Mouse (Mus musculus) limb, embryonic 13.5 days (tissue): ENCODE results near the gene Prickle3. TPM values are rescaled to one million over a fixed set of nuclear protein-coding genes. Genes with fewer than 3 reads are reported as not detected.
"Not testable (repeated sequence)": the region's sequence is repeated elsewhere in the genome, so short reads cannot be mapped to it uniquely, and the experiment has no call there.

Experiments
- ATAC-seq: fragments of 200-750 bp; cut with Nextera tagmentation; 2 replicates; pipeline ENCODE4 v1.8.0; 2017; ENCODE audit warnings: low read depth, moderate number of reproducible peaks, moderate TSS enrichment; ENCODE audit not compliant: low FRiP score
- H3K27ac ChIP-seq: fragments of 300-500 bp; sonication (generic); 2 replicates; pipeline ENCODE4 v1.5.1; 2015; ENCODE audit warnings: inconsistent platforms, mild to moderate bottlenecking, moderate library complexity
- H3K27me3 ChIP-seq: fragments of 300-500 bp; sonication (generic); 2 replicates; pipeline ENCODE4 v1.6.1; 2015; ENCODE audit warnings: mild to moderate bottlenecking, inconsistent platforms
- H3K36me3 ChIP-seq: fragments of 300-500 bp; sonication (generic); 2 replicates; pipeline ENCODE4 v1.6.1; 2015; ENCODE audit warnings: inconsistent platforms, mild to moderate bottlenecking, moderate library complexity
- H3K4me1 ChIP-seq: fragments of 300-500 bp; sonication (generic); 2 replicates; pipeline ENCODE4 v1.6.1; 2015; ENCODE audit warnings: inconsistent platforms
- H3K4me2 ChIP-seq: fragments of 300-500 bp; sonication (generic); replicated peaks from 2 replicates; pipeline ENCODE4 v1.6.1; 2015; ENCODE audit warnings: inconsistent platforms, mild to moderate bottlenecking, moderate library complexity
- H3K4me3 ChIP-seq: fragments of 300-500 bp; sonication (generic); 2 replicates; pipeline ENCODE4 v1.5.1; 2015; ENCODE audit warnings: moderate library complexity, mild to moderate bottlenecking, inconsistent platforms
- H3K9ac ChIP-seq: fragments of 300-500 bp; sonication (generic); 2 replicates; pipeline ENCODE4 v1.6.1; 2015; ENCODE audit warnings: mild to moderate bottlenecking, inconsistent platforms
- H3K9me3 ChIP-seq: fragments of 300-500 bp; sonication (generic); 2 replicates; pipeline ENCODE4 v1.6.1; 2016; ENCODE audit warnings: inconsistent platforms
- WGBS: fragments of 180-500 bp; shearing (Covaris S2); methylation state at CpG from one replicate; pipeline ENCODE4 v1.1.7; 2015; 5-methylcytosine and 5-hydroxymethylcytosine counted together
- polyA plus RNA-seq: library from polyadenylated mRNA; unstranded; fragments of >200 nt; fragmentation: Nextera tagmentation; extraction: Ambion mirVana; gene quantifications from 2 replicates; pipeline ENCODE4 v1.2.1, GENCODE M21; 2015

Gene Prickle3
- polyA plus RNA-seq, 1 experiment from 2014 or later, result 10.0 TPM

- H3K27ac ChIP-seq, H3K9me3 ChIP-seq, H3K36me3 ChIP-seq, H3K4me1 ChIP-seq, H3K27me3 ChIP-seq: not testable (repeated sequence)
- 22% methylated on average over 43 of the region's 60 CpGs for WGBS
- H3K4me3 ChIP-seq, result peak within 1 kb of the TSS; percentile 37
- ATAC-seq, result peak; percentile 96
- H3K9ac ChIP-seq, result peak within 1 kb of the TSS; percentile 51
- H3K4me2 ChIP-seq, result peak within 1 kb of the TSS; percentile 58
These were observed 57.3 kb downstream of the Prickle3 start, which contains the start of gene Wdr45 for GRCm38 (mm10) chrX:7714135-7714899. Gene Wdr45, plus strand, starts transcription at chrX:7714333.

- WGBS, result 42% methylated on average over 1 of the region's 1 CpGs
- not testable (repeated sequence) for ATAC-seq, H3K9ac ChIP-seq, H3K9me3 ChIP-seq, H3K27me3 ChIP-seq, H3K4me1 ChIP-seq, H3K36me3 ChIP-seq, H3K27ac ChIP-seq, H3K4me3 ChIP-seq, H3K4me2 ChIP-seq
These were observed 59.0 kb downstream of the Prickle3 start for GRCm38 (mm10) chrX:7716058-7716457.

Other genes starting within 250 kb of the Prickle3 start
- 0.08 and 0.09 TPM in 2 replicates for gene Foxp3, start 83.6 kb upstream of the Prickle3 start, polyA plus RNA-seq
- 1.6 and 2.3 TPM in 2 replicates for gene Ppp1r3f, start 83.0 kb upstream of the Prickle3 start, polyA plus RNA-seq
- 27.9 and 29.6 TPM in 2 replicates for gene Ccdc22, start 51.7 kb upstream of the Prickle3 start, polyA plus RNA-seq
- gene Cacna1f, start 50.2 kb upstream of the Prickle3 start, polyA plus RNA-seq, result 0.04 TPM in 1 of 2 replicates, not detected in the other
- 0.93 and 1.4 TPM in 2 replicates for gene Syp, start 18.8 kb upstream of the Prickle3 start, polyA plus RNA-seq
- gene Plp2, start 14.1 kb downstream of the Prickle3 start, polyA plus RNA-seq, result 108 and 114 TPM in 2 replicates
- 0.22 and 0.40 TPM in 2 replicates for gene Magix, start 24.0 kb downstream of the Prickle3 start, polyA plus RNA-seq
- 40.8 and 42.6 TPM in 2 replicates for gene Gpkow, start 39.9 kb downstream of the Prickle3 start, polyA plus RNA-seq
- gene Wdr45, start 57.1 kb downstream of the Prickle3 start, polyA plus RNA-seq, result 32.0 and 36.1 TPM in 2 replicates
- 0.48 and 0.78 TPM in 2 replicates for gene Gm45208, start 65.0 kb downstream of the Prickle3 start, polyA plus RNA-seq
- gene Praf2, start 71.2 kb downstream of the Prickle3 start, polyA plus RNA-seq, result 84.1 and 85.0 TPM in 2 replicates
- 17.5 and 22.1 TPM in 2 replicates for gene Ccdc120, start 93.6 kb downstream of the Prickle3 start, polyA plus RNA-seq
- 26.4 and 27.6 TPM in 2 replicates for gene Tfe3, start 105.3 kb downstream of the Prickle3 start, polyA plus RNA-seq
- 42.0 and 47.3 TPM in 2 replicates for gene Gripap1, start 132.5 kb downstream of the Prickle3 start, polyA plus RNA-seq
- 0.94 and 1.7 TPM in 2 replicates for gene Kcnd1, start 165.0 kb downstream of the Prickle3 start, polyA plus RNA-seq
- gene Otud5, start 184.1 kb downstream of the Prickle3 start, polyA plus RNA-seq, result 45.4 and 49.8 TPM in 2 replicates
- 4.1 and 4.8 TPM in 2 replicates for gene Pim2, start 221.0 kb downstream of the Prickle3 start, polyA plus RNA-seq
- 45.2 and 50.2 TPM in 2 replicates for gene Slc35a2, start 226.8 kb downstream of the Prickle3 start, polyA plus RNA-seq
- 138 and 149 TPM in 2 replicates for gene Pqbp1, start 242.0 kb downstream of the Prickle3 start, polyA plus RNA-seq
- gene Timm17b, start 242.1 kb downstream of the Prickle3 start, polyA plus RNA-seq, result 179 and 181 TPM in 2 replicates